Mouse (Mus musculus) embryonic facial prominence, embryonic 10.5 days (tissue): Measurements from ENCODE around the gene Gtf2a1. TPM values are rescaled to one million over a fixed set of nuclear protein-coding genes. Genes with fewer than 3 reads are reported as not detected.

Experiments used
- DNase-seq: peaks from one replicate; pipeline ENCODE4 v3.0.0-alpha.2; 2017; ENCODE audit warnings: low spot score
- H3K27ac ChIP-seq: fragments of 300-500 bp; sonication (generic); replicated peaks from 2 replicates; pipeline ENCODE4 v1.5.1; 2016; ENCODE audit warnings: mild to moderate bottlenecking
- H3K27me3 ChIP-seq: fragments of 300-500 bp; sonication (generic); replicated peaks from 2 replicates; pipeline ENCODE4 v1.6.1; 2016; ENCODE audit warnings: low read depth, mild to moderate bottlenecking; ENCODE audit not compliant: poor library complexity, severe bottlenecking
- H3K36me3 ChIP-seq: fragments of 300-500 bp; sonication (generic); replicated peaks from 2 replicates; pipeline ENCODE4 v1.6.1; 2016; ENCODE audit warnings: mild to moderate bottlenecking, moderate library complexity
- H3K4me1 ChIP-seq: fragments of 300-500 bp; sonication (generic); 2 replicates; pipeline ENCODE4 v1.6.1; 2016
- H3K4me3 ChIP-seq: fragments of 300-500 bp; sonication (generic); 2 replicates; pipeline ENCODE4 v1.5.1; 2016; ENCODE audit warnings: mild to moderate bottlenecking, moderate library complexity
- H3K9me3 ChIP-seq: fragments of 300-500 bp; sonication (generic); 2 replicates; pipeline ENCODE4 v1.6.1; 2016; ENCODE audit warnings: mild to moderate bottlenecking
- WGBS: fragments of 180-500 bp; shearing (Covaris S2); methylation state at CpG from one replicate; pipeline ENCODE4 v1.1.7; 2016; 5-methylcytosine and 5-hydroxymethylcytosine counted together
- polyA plus RNA-seq: library from polyadenylated mRNA; unstranded; fragments of >200 nt; fragmentation: Nextera tagmentation; extraction: Ambion mirVana; gene quantifications from 2 replicates; pipeline ENCODE4 v1.2.1, GENCODE M21; 2016

Gene Gtf2a1
- 67.7 and 70.1 TPM in 2 replicates for polyA plus RNA-seq

GRCm38 (mm10) chr12:91589847-91590690, at the start of gene Gtf2a1:
Gene Gtf2a1, minus strand, starts transcription at chr12:91590487.
- Histone ChIP-seq H3K4me3 (peak within 1 kb of the TSS; percentile 91), H3K27me3 (no peaks in the 10 kb centered on the region), H3K36me3 (peaks cover 15% of the 10 kb centered on the region), H3K27ac (peak within 1 kb of the TSS; percentile 100), H3K4me1 (peaks cover 14% of the 10 kb centered on the region), H3K9me3 (no peaks in the 10 kb centered on the region)
- WGBS: under 1% methylated on average over 72 of the region's 99 CpGs
- peak; percentile 98 for DNase-seq

- WGBS: 80% methylated on average over 3 of the region's 3 CpGs
- no peak for DNase-seq
- Histone ChIP-seq H3K9me3 (peaks cover 1% of the 10 kb centered on the region; the same call in 1 of the 2 replicates), H3K36me3 (peaks cover 10% of the 10 kb centered on the region), H3K27me3 (no peaks in the 10 kb centered on the region), H3K27ac (no peak overlapping the region), H3K4me1 (peaks cover 18% of the 10 kb centered on the region), H3K4me3 (no peak overlapping the region)
Observed at GRCm38 (mm10) chr12:91638351-91638750, 48.1 kb upstream of the Gtf2a1 start.

GRCm38 (mm10) chr12:91637136-91637909, 47.0 kb upstream of the Gtf2a1 start:
- peaks cover 14% of the 10 kb centered on the region for H3K4me1 ChIP-seq
- DNase-seq: no peak
- H3K36me3 ChIP-seq: peaks cover 14% of the 10 kb centered on the region
- H3K9me3 ChIP-seq: peaks cover 5% of the 10 kb centered on the region; the same call in 1 of the 2 replicates
- H3K27me3 ChIP-seq: no peaks in the 10 kb centered on the region
- WGBS: 84% methylated on average over 12 of the region's 12 CpGs
- H3K4me3 ChIP-seq: no peak overlapping the region
- no peak overlapping the region for H3K27ac ChIP-seq

GRCm38 (mm10) chr12:91626482-91626881, 36.2 kb upstream of the Gtf2a1 start:
- H3K4me3 ChIP-seq: no peak overlapping the region
- DNase-seq: no peak
- no peaks in the 10 kb centered on the region for H3K9me3 ChIP-seq
- no peaks in the 10 kb centered on the region for H3K36me3 ChIP-seq
- 86% methylated on average over 5 of the region's 5 CpGs for WGBS
- no peaks in the 10 kb centered on the region for H3K27me3 ChIP-seq
- H3K4me1 ChIP-seq: no peaks in the 10 kb centered on the region
- H3K27ac ChIP-seq: no peak overlapping the region

- Histone ChIP-seq H3K36me3 (no peaks in the 10 kb centered on the region), H3K4me3 (no peak overlapping the region), H3K27ac (no peak overlapping the region), H3K27me3 (no peaks in the 10 kb centered on the region), H3K4me1 (no peaks in the 10 kb centered on the region), H3K9me3 (no peaks in the 10 kb centered on the region)
- 78% methylated on average over 1 of the region's 1 CpGs for WGBS
- DNase-seq: no peak
Observed at GRCm38 (mm10) chr12:91625013-91625412, 34.7 kb upstream of the Gtf2a1 start.

- Histone ChIP-seq H3K9me3 (0 out of 2 replicates have a peak, but pooled peaks cover 3% of the 10 kb centered on the region), H3K4me1 (no peaks in the 10 kb centered on the region), H3K27me3 (no peaks in the 10 kb centered on the region), H3K36me3 (no peaks in the 10 kb centered on the region), H3K27ac (no peak overlapping the region), H3K4me3 (no peak overlapping the region)
- no peak for DNase-seq
- 94% methylated on average over 5 of the region's 5 CpGs for WGBS
Observed at GRCm38 (mm10) chr12:91609425-91609824, 19.1 kb upstream of the Gtf2a1 start.

GRCm38 (mm10) chr12:91607678-91608077, 17.4 kb upstream of the Gtf2a1 start:
- no peak for DNase-seq
- Histone ChIP-seq H3K4me1 (no peaks in the 10 kb centered on the region), H3K36me3 (no peaks in the 10 kb centered on the region), H3K27me3 (no peaks in the 10 kb centered on the region), H3K4me3 (no peak overlapping the region), H3K27ac (no peak overlapping the region), H3K9me3 (0 out of 2 replicates have a peak, but pooled peaks cover 3% of the 10 kb centered on the region)
- 61% methylated on average over 7 of the region's 7 CpGs for WGBS

GRCm38 (mm10) chr12:91606651-91607050, 16.4 kb upstream of the Gtf2a1 start:
- Histone ChIP-seq H3K4me3 (no peak overlapping the region), H3K4me1 (no peaks in the 10 kb centered on the region), H3K9me3 (0 out of 2 replicates have a peak, but pooled peaks cover 3% of the 10 kb centered on the region), H3K27me3 (no peaks in the 10 kb centered on the region), H3K27ac (no peak overlapping the region), H3K36me3 (no peaks in the 10 kb centered on the region)
- WGBS: 91% methylated on average over 13 of the region's 13 CpGs
- no peak for DNase-seq

- no peaks in the 10 kb centered on the region for H3K4me1 ChIP-seq
- peak; percentile 23 for DNase-seq
- H3K27ac ChIP-seq: no peak overlapping the region
- 59% methylated on average over 6 of the region's 6 CpGs for WGBS
- H3K4me3 ChIP-seq: no peak overlapping the region
- no peaks in the 10 kb centered on the region for H3K27me3 ChIP-seq
- 0 out of 2 replicates have a peak, but pooled peaks cover 3% of the 10 kb centered on the region for H3K9me3 ChIP-seq
- no peaks in the 10 kb centered on the region for H3K36me3 ChIP-seq
Observed at GRCm38 (mm10) chr12:91604600-91604999, 14.3 kb upstream of the Gtf2a1 start.

GRCm38 (mm10) chr12:91592128-91592527, 1.8 kb upstream of the Gtf2a1 start:
- no peak for DNase-seq
- no peaks in the 10 kb centered on the region for H3K27me3 ChIP-seq
- WGBS: 95% methylated on average over 3 of the region's 3 CpGs
- no peaks in the 10 kb centered on the region for H3K9me3 ChIP-seq
- H3K4me3 ChIP-seq: no peak overlapping the region
- no peaks in the 10 kb centered on the region for H3K36me3 ChIP-seq
- no peak overlapping the region for H3K27ac ChIP-seq
- H3K4me1 ChIP-seq: peaks cover 10% of the 10 kb centered on the region

- Histone ChIP-seq H3K4me1 (peaks cover 14% of the 10 kb centered on the region), H3K4me3 (peak overlapping the region; percentile 91), H3K27ac (peak overlapping the region; percentile 100), H3K9me3 (no peaks in the 10 kb centered on the region), H3K36me3 (peaks cover 3% of the 10 kb centered on the region), H3K27me3 (no peaks in the 10 kb centered on the region)
- 85% methylated on average over 1 of the region's 1 CpGs for WGBS
- DNase-seq: no peak
Observed at GRCm38 (mm10) chr12:91591191-91591590, 904 bp upstream of the Gtf2a1 start.

GRCm38 (mm10) chr12:91590716-91591115, 429 bp upstream of the Gtf2a1 start:
- Histone ChIP-seq H3K4me3 (peak overlapping the region; percentile 91), H3K9me3 (no peaks in the 10 kb centered on the region), H3K36me3 (peaks cover 8% of the 10 kb centered on the region), H3K27ac (peak overlapping the region; percentile 100), H3K4me1 (peaks cover 14% of the 10 kb centered on the region), H3K27me3 (no peaks in the 10 kb centered on the region)
- 31% methylated on average over 6 of the region's 6 CpGs for WGBS
- peak; percentile 30 for DNase-seq
